Mouse (Mus musculus) ES-E14 (cell line): ENCODE results near the gene Gm40193.

Experiments used
- HCFC1 ChIP-seq: IDR thresholded peaks from 2 replicates; pipeline ENCODE4 v1.6.1; 2012; ENCODE audit warnings: low read length, inconsistent platforms, borderline replicate concordance; ENCODE audit not compliant: insufficient read depth
- MAFK ChIP-seq: IDR thresholded peaks from 2 replicates; pipeline ENCODE4 v1.6.1; 2014; ENCODE audit warnings: mild to moderate bottlenecking, low read depth, low read length, inconsistent platforms; ENCODE audit not compliant: insufficient read depth
- ZNF384 ChIP-seq: IDR thresholded peaks from 2 replicates; pipeline ENCODE4 v1.6.1; 2012; ENCODE audit warnings: low read depth, low read length, inconsistent platforms

GRCm38 (mm10) chr11:70500476-70500812, 32.3 kb downstream of the Gm40193 start:
- TF ChIP-seq MAFK: no peak
- TF ChIP-seq ZNF384: no peak
- TF ChIP-seq HCFC1: no peak
